Mouse (Mus musculus) forebrain, embryonic 14.5 days (tissue): ENCODE measurements at regions not wholly inside any gene's neighbourhood (a gene's known extent, or its start where the extent isn't known, plus 50 kb on each side); places are given as distances from the start of the nearest gene placed in this dataset.

Experiments
- ATAC-seq: fragments of 200-750 bp; cut with Nextera tagmentation; 2 replicates; pipeline ENCODE4 v1.8.0; 2017; ENCODE audit warnings: mild to moderate bottlenecking, moderate library complexity
- DNase-seq: peaks from one replicate; pipeline ENCODE4 v3.0.0-alpha.2; 2015; ENCODE audit warnings: low spot score
- H3K27ac ChIP-seq: fragments of 300-500 bp; sonication (generic); 2 replicates; pipeline ENCODE4 v1.5.1; 2014; ENCODE audit warnings: low read depth, mild to moderate bottlenecking, control low read depth, low read length, moderate library complexity
- H3K27me3 ChIP-seq: fragments of 300-500 bp; sonication (generic); replicated peaks from 2 replicates; pipeline ENCODE4 v1.6.1; 2014; ENCODE audit warnings: low read length, control low read depth, mixed read lengths; ENCODE audit not compliant: control insufficient read depth, insufficient read depth
- H3K36me3 ChIP-seq: fragments of 300-500 bp; sonication (generic); 2 replicates; pipeline ENCODE4 v1.6.1; 2014; ENCODE audit warnings: low read length, control low read depth; ENCODE audit not compliant: control insufficient read depth, insufficient read depth
- H3K4me1 ChIP-seq: fragments of 300-500 bp; sonication (generic); 2 replicates; pipeline ENCODE4 v1.6.1; 2014; ENCODE audit warnings: antibody characterized with exemption, low read length, control low read depth; ENCODE audit not compliant: control insufficient read depth, insufficient read depth
- H3K4me2 ChIP-seq: fragments of 300-500 bp; sonication (generic); 2 replicates; pipeline ENCODE4 v1.6.1; 2014; ENCODE audit warnings: mild to moderate bottlenecking, control low read depth, low read length
- H3K4me3 ChIP-seq: fragments of 300-500 bp; sonication (generic); 2 replicates; pipeline ENCODE4 v1.5.1; 2014; ENCODE audit warnings: low read depth, low read length, control low read depth
- H3K9ac ChIP-seq: fragments of 300-500 bp; sonication (generic); 2 replicates; pipeline ENCODE4 v1.6.1; 2014; ENCODE audit warnings: mild to moderate bottlenecking, low read length, control low read depth, moderate library complexity
- H3K9me3 ChIP-seq: fragments of 300-500 bp; sonication (generic); replicated peaks from 2 replicates; pipeline ENCODE4 v1.6.1; 2016; ENCODE audit warnings: low read length, control low read depth, mixed read lengths; ENCODE audit not compliant: control insufficient read depth
- WGBS: fragments of 180-500 bp; shearing (Covaris S2); extraction: QIAGEN DNeasy Blood & Tissue Kit; methylation state at CpG from one replicate; pipeline ENCODE4 v1.1.7; 2014; 5-methylcytosine and 5-hydroxymethylcytosine counted together

- DNase-seq: no peak
- H3K9me3 ChIP-seq: no peaks in the 10 kb centered on the region
- ATAC-seq: no peak
- no peak overlapping the region for H3K4me2 ChIP-seq
- no peak overlapping the region for H3K4me3 ChIP-seq
- no peaks in the 10 kb centered on the region for H3K4me1 ChIP-seq
- no peak overlapping the region for H3K9ac ChIP-seq
- no peak overlapping the region for H3K27ac ChIP-seq
- WGBS: 84% methylated on average over 5 of the region's 5 CpGs
- no peaks in the 10 kb centered on the region for H3K27me3 ChIP-seq
- H3K36me3 ChIP-seq: no peaks in the 10 kb centered on the region
These were observed 106.8 kb downstream of the S1pr1 start for GRCm38 (mm10) chr3:115608087-115608486.

- ATAC-seq: no peak
- no peak overlapping the region for H3K27ac ChIP-seq
- no peak overlapping the region for H3K4me3 ChIP-seq
- no peak overlapping the region for H3K4me2 ChIP-seq
- no peaks in the 10 kb centered on the region for H3K27me3 ChIP-seq
- WGBS: 66% methylated on average over 5 of the region's 5 CpGs
- no peak overlapping the region for H3K9ac ChIP-seq
- no peaks in the 10 kb centered on the region for H3K4me1 ChIP-seq
- DNase-seq: no peak
- no peaks in the 10 kb centered on the region for H3K36me3 ChIP-seq
- H3K9me3 ChIP-seq: no peaks in the 10 kb centered on the region
These were observed 110.1 kb downstream of the S1pr1 start for GRCm38 (mm10) chr3:115604734-115605279.

- 75% methylated on average over 7 of the region's 7 CpGs for WGBS
- Histone ChIP-seq H3K9ac (no peak overlapping the region), H3K4me3 (no peak overlapping the region), H3K4me2 (no peak overlapping the region), H3K27ac (no peak overlapping the region), H3K9me3 (no peaks in the 10 kb centered on the region), H3K36me3 (no peaks in the 10 kb centered on the region), H3K27me3 (no peaks in the 10 kb centered on the region), H3K4me1 (no peaks in the 10 kb centered on the region)
- no peak for ATAC-seq
- DNase-seq: no peak
These were observed 110.6 kb downstream of the S1pr1 start for GRCm38 (mm10) chr3:115604267-115604666.

- H3K36me3 ChIP-seq: no peaks in the 10 kb centered on the region
- H3K9ac ChIP-seq: no peak overlapping the region
- no peak overlapping the region for H3K4me2 ChIP-seq
- H3K4me3 ChIP-seq: no peak overlapping the region
- H3K9me3 ChIP-seq: no peaks in the 10 kb centered on the region
- ATAC-seq (peak; percentile 50; the same call in 1 of the 2 replicates), DNase-seq (peak; percentile 40)
- H3K27ac ChIP-seq: no peak overlapping the region
- H3K27me3 ChIP-seq: no peaks in the 10 kb centered on the region
- H3K4me1 ChIP-seq: no peaks in the 10 kb centered on the region
- WGBS: 83% methylated on average over 3 of the region's 3 CpGs
These were observed 111.1 kb downstream of the S1pr1 start for GRCm38 (mm10) chr3:115603803-115604202.

- Histone ChIP-seq H3K4me2 (no peak overlapping the region), H3K27ac (no peak overlapping the region), H3K4me1 (no peaks in the 10 kb centered on the region), H3K9me3 (no peaks in the 10 kb centered on the region), H3K9ac (no peak overlapping the region), H3K36me3 (no peaks in the 10 kb centered on the region), H3K4me3 (no peak overlapping the region), H3K27me3 (no peaks in the 10 kb centered on the region)
- ATAC-seq (no peak), DNase-seq (no peak)
- 94% methylated on average over 2 of the region's 2 CpGs for WGBS
These were observed 115.6 kb downstream of the S1pr1 start for GRCm38 (mm10) chr3:115599281-115599680.

GRCm38 (mm10) chr3:115596523-115596922, 118.3 kb downstream of the S1pr1 start:
- 34% methylated on average over 6 of the region's 6 CpGs for WGBS

GRCm38 (mm10) chr3:115590716-115591115, 124.2 kb downstream of the S1pr1 start:
- WGBS: 83% methylated on average over 5 of the region's 5 CpGs
- no peaks in the 10 kb centered on the region for H3K4me1 ChIP-seq
- no peak overlapping the region for H3K9ac ChIP-seq
- no peak overlapping the region for H3K4me2 ChIP-seq
- no peaks in the 10 kb centered on the region for H3K27me3 ChIP-seq
- no peak overlapping the region for H3K4me3 ChIP-seq
- no peaks in the 10 kb centered on the region for H3K9me3 ChIP-seq
- no peak for ATAC-seq
- H3K36me3 ChIP-seq: no peaks in the 10 kb centered on the region
- H3K27ac ChIP-seq: no peak overlapping the region
- no peak for DNase-seq

More at GRCm38 (mm10) chr3:115596523-115596922, 118.3 kb downstream of the S1pr1 start:
- no peak overlapping the region for H3K9ac ChIP-seq
- H3K4me1 ChIP-seq: no peaks in the 10 kb centered on the region
- H3K27ac ChIP-seq: no peak overlapping the region
- no peak for ATAC-seq
- no peaks in the 10 kb centered on the region for H3K36me3 ChIP-seq
- no peaks in the 10 kb centered on the region for H3K9me3 ChIP-seq
- no peak overlapping the region for H3K4me3 ChIP-seq
- H3K27me3 ChIP-seq: no peaks in the 10 kb centered on the region
- peak; percentile 24 for DNase-seq
- H3K4me2 ChIP-seq: no peak overlapping the region

- H3K36me3 ChIP-seq: no peaks in the 10 kb centered on the region
- DNase-seq: no peak
- H3K9ac ChIP-seq: no peak overlapping the region
- H3K27me3 ChIP-seq: no peaks in the 10 kb centered on the region
- no peak overlapping the region for H3K27ac ChIP-seq
- 82% methylated on average over 2 of the region's 2 CpGs for WGBS
- H3K4me2 ChIP-seq: no peak overlapping the region
- H3K4me1 ChIP-seq: no peaks in the 10 kb centered on the region
- H3K9me3 ChIP-seq: no peaks in the 10 kb centered on the region
- H3K4me3 ChIP-seq: no peak overlapping the region
- ATAC-seq: no peak
These were observed 126.3 kb downstream of the S1pr1 start for GRCm38 (mm10) chr3:115588585-115588984.

GRCm38 (mm10) chr3:115580131-115580932, 134.5 kb downstream of the S1pr1 start:
- Histone ChIP-seq H3K4me3 (no peak overlapping the region), H3K9me3 (no peaks in the 10 kb centered on the region), H3K4me2 (peak overlapping the region; percentile 6; the same call in 1 of the 2 replicates), H3K27ac (no peak overlapping the region; the same call in 1 of the 2 replicates), H3K36me3 (no peaks in the 10 kb centered on the region), H3K9ac (no peak overlapping the region), H3K27me3 (no peaks in the 10 kb centered on the region), H3K4me1 (peaks cover 9% of the 10 kb centered on the region; the same call in 1 of the 2 replicates)
- ATAC-seq: peak; percentile 96
- 11% methylated on average over 4 of the region's 4 CpGs for WGBS
- peak; percentile 84 for DNase-seq
